Mouse (Mus musculus): ENCODE data around the gene Pak2.

GRCm38 (mm10) chr16:32078408-32078990, 643 bp downstream of the Pak2 start:
- no peak for TF ChIP-seq CTCF (IDR thresholded peaks at IDR 0.05; ENCODE audit: low read depth, low read length)
- no peak for TF ChIP-seq EP300 (IDR thresholded peaks at IDR 0.05; ENCODE audit: insufficient read depth, low read depth, low read length)
- no peak for TF ChIP-seq POLR2A (IDR thresholded peaks at IDR 0.05; ENCODE audit: insufficient read depth, low read length)
